Mouse (Mus musculus): Measurements from ENCODE around the gene Neurod1. TPM values are rescaled to one million over a fixed set of nuclear protein-coding genes. Genes with fewer than 3 reads are reported as not detected.

The Neurod1 gene
- total RNA-seq, 2 experiments from 2014 or later: not detected

- intact Hi-C loops (cut with DNase I): no loop called here
- no peak for DNase-seq
These were observed 12.5 kb downstream of the Neurod1 start for GRCm38 (mm10) chr2:79443861-79444620.

- no peak for DNase-seq
- intact Hi-C loops (cut with DNase I): no loop called here
These were observed 13.2 kb downstream of the Neurod1 start for GRCm38 (mm10) chr2:79443401-79443800.

DNA sequence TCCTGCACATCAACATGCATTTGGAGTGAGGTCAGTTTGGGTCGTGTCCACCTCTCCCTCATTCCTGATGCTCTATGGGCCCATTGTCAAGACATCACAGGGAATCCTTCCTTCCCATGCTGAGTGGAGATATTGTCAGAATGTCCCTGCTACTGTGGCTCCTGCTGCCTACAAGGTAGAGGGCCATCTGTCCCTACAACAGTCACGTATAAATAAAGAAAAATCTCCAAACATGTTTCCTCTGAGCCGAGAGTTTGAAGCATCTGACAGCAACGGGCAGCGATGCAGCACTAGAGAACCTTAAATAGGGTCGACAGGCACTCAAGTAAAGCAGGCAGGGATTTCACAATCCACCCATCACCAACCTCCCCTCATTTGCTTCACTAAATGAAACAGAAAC, 13.6 kb downstream of the Neurod1 start:
- no peak for DNase-seq
- intact Hi-C loops (cut with DNase I): no loop called here

DNA sequence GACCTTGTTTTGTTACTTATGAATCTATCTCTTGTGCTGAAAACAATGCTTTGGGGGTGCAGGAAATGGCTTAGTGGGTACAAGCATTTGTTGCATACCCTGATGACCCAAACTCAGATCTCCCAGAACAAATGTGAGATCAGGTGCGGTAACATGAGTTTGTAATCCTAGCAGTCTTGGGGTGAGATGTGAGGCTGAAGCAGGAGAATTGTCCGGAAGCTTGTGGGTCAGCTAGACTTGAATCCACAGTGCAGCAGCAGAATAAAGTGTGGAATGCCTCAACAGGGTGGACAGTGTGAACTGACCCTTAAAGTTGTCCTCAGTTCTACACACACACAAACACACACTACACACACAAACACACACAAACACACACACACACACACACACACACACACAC, 14.3 kb downstream of the Neurod1 start:
- DNase-seq: no peak
- intact Hi-C loops (cut with DNase I): no loop called here

GRCm38 (mm10) chr2:79430061-79430460, 26.5 kb downstream of the Neurod1 start:
- intact Hi-C loops (cut with DNase I): no loop called here
- no peak for DNase-seq

DNA sequence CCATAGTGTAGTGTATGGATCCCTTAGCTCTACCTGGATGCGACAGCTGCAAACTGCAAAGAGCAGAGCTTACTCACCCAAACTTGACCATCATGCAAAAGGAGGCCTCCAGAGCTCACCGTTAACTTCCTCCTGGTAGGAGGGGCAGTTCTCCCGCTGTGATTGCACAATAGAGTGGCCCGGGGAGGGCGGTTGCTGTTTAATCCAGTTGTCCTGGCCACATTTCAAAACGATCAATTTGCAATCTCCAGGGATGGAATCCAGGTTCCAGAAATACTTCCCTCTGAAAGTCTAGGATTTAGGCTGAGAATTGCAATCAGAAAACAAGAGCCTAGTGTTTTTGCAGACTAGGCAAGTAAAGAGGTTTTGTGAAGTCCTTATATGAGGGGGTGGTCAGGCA, 26.9 kb downstream of the Neurod1 start:
- peak; percentile 4 to 7 for DNase-seq
- intact Hi-C loops (cut with DNase I): no loop called here

GRCm38 (mm10) chr2:79429108-79429507, 27.4 kb downstream of the Neurod1 start:
- DNase-seq: no peak
- intact Hi-C loops (cut with DNase I): no loop called here

- DNase-seq: peak; percentile 4 to 7
- intact Hi-C loops (cut with DNase I): no loop called here
These were observed 27.9 kb downstream of the Neurod1 start for GRCm38 (mm10) chr2:79428569-79429104.

GRCm38 (mm10) chr2:79428022-79428421, 28.5 kb downstream of the Neurod1 start:
- DNase-seq: no peak
- intact Hi-C loops (cut with DNase I): no loop called here

DNA sequence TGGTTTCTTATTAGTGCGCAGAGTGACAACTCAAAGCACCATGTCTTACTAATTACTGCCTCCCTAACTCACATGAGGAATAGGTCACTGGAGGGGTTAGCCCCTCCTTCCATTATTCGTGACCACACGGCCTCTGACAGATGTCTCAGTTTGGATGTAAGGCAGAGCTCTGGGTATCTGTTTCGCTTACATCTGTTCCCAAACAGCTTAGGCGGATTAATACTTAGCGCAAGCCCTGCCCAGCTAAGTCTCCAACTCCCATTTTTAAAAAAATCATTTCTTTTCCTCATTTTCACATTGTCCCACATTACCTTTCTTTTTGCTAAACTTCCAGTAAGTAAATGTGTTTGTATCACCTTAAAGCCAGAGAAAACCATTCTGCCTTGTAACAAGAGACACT, 34.9 kb downstream of the Neurod1 start:
- intact Hi-C loops (cut with DNase I): no loop called here
- DNase-seq: no peak

GRCm38 (mm10) chr2:79414505-79414904, 42.0 kb downstream of the Neurod1 start:
- intact Hi-C loops (cut with DNase I): no loop called here
- no peak for DNase-seq

DNA sequence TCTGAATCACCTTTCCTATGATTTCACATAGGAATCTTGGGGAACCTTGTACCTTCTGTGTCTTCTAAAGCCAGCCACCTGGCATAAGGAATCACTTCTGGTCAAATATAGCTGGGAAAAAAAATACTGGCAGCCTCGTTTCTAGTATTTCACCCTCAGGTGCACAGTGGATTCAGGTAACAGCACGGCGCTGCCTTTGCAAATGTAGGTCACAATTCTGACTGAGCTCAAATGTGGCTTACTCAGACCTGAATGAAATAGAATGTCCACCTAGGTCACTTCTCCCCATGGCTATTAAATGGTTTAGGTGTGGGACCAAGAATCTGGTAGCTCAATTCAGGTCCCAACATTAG, 45.7 kb downstream of the Neurod1 start:
- intact Hi-C loops (cut with DNase I): no loop called here
- no peak for DNase-seq

GRCm38 (mm10) chr2:79410247-79410902, 46.2 kb downstream of the Neurod1 start:
- DNase-seq: no peak
- intact Hi-C loops (cut with DNase I): no loop called here

DNA sequence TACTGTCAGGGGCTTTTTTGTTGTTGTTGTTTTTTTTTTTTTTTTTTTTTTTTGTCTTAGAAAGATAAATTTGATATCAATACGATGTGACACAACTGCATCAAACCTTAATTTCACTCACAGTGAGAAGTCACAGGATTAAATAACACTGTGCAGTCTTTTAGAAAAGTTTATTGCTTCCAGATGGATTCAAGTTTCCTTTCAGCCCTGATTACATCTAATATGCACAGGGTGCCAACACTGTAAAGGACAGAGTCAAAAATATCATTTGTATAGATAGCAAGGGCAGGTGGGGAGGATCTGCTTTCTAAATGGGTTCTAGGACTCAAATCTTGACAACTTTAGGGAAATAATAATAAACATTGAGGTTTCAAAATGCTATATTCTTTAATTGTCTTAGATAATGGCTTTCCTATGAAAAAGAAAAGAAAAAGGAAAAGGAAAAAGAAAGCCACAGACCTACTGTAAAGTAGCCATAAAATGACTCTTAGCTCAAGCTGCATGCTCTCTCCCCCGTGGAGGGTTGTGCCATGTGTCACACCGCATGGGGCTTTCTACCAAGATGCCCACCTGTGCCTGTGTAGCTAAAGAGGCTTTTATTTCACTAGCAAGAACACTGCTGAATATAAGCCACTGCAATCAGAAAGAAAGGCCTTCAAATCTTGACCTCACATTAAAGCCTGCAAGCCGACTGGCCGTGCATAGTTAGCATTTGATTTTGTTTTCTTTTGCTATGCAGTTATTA, 50.7 kb downstream of the Neurod1 start:
- no peak for DNase-seq
- intact Hi-C loops (cut with DNase I): no loop called here

Other genes starting within 250 kb of the Neurod1 start
- 1 to 10 TPM; 3.2 to 4.2 TPM for gene Itga4, start 201.3 kb downstream of the Neurod1 start, total RNA-seq (2021)
- under 1 TPM; 0.34 to 0.36 TPM for gene Cerkl, start within 50 bp of the Neurod1 start, total RNA-seq (2021)
- 10 to 100 TPM; 22.0 to 26.4 TPM for gene Itprid2, start 178.6 kb upstream of the Neurod1 start, total RNA-seq (2021)